In the genomic region with DNA sequence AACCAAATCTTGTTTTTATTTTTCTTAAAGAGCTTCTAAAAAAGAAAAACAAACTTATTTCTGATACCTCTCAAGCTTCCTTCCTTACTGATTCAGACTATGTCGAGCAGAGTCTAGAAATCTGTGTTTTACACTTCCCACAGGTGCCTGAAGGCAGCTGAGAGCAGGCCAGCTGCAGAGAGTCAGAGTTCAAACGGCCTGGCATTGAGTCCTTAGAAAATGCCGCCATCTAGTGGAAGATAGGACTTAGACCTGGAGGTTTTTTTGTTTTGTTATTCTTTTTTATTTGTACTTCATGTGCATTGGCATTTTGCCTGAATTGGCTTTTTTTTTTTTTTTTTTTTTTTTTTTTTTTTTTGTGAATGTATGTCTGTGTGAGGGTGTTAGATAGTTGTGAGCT, we compare ENCODE assay signal across 9 mouse cellular contexts. TPM values are rescaled to one million over a fixed set of nuclear protein-coding genes. Genes with fewer than 3 reads are reported as not detected.
A peak's percentile ranks its signal among the peaks of the same experiment; 100 is the strongest.
DNase-seq lines count a peak whose midpoint lies in the region; ATAC-seq and TF ChIP-seq lines count a peak whose summit lies in the region.
"Had no signal": no experiment of that assay in that cellular context is flagged by ENCODE, and none has a peak within 500 bp of the region (broad histone marks: within the 10 kb centered on the region; RNA-seq: fewer than 3 reads in every experiment).

No protein-coding gene starts in this region.

- TF ChIP-seq CTCF in Patski (IDR thresholded peaks at IDR 0.05), result peak; percentile 76
- peak; percentile 61 for TF ChIP-seq CTCF in cortical plate, adult 2 months (IDR thresholded peaks at IDR 0.05; ENCODE audit: extremely low read depth, insufficient read depth, low read length)

- POLR2A ChIA-PET in Patski (lab: Charles Lee), result no interaction called here

- H3K4me3 ChIP-seq in hindbrain, embryonic 10.5 days, result no peak overlapping the region
- H3K4me3 ChIP-seq in hindbrain, embryonic 12.5 days, result no peak overlapping the region
- no peak overlapping the region for H3K4me3 ChIP-seq in cortical plate, adult 2 months (ENCODE audit: insufficient read depth, low read length)
- H3K4me3 ChIP-seq: embryonic facial prominence, embryonic 12.5 days had no signal

- in situ Hi-C loops in Patski (cut with MboI; ENCODE audit: low pct_unique_long_range_greater_than_20kb), result loop anchor here (5.0 kb wide), 1 partner anchor 74 kb away; no protein-coding TSS in a partner anchor

- CTCF ChIA-PET in Patski (lab: Charles Lee), result interaction anchor here (0.7 to 2.4 kb wide), 18 partner anchors 11 to 207 kb away, joined by 3 to 16 read pairs (median 4); partner anchors contain the start of gene Tex2

- no peaks in the 10 kb centered on the region for H3K9me3 ChIP-seq in hindbrain, embryonic 10.5 days
- no peaks in the 10 kb centered on the region for H3K9me3 ChIP-seq in hindbrain, embryonic 12.5 days (replicated peaks)
- H3K9me3 ChIP-seq: embryonic facial prominence, embryonic 12.5 days had no signal

- ATAC-seq in hindbrain, embryonic 12.5 days (ENCODE audit: low FRiP score), result no peak
- no peak for ATAC-seq in Patski
- ATAC-seq in megakaryocyte-erythroid progenitor cell, adult 5-6 weeks (replicated peaks; ENCODE audit: low FRiP score, low TSS enrichment, poor library complexity, severe bottlenecking), result peak; percentile 43; the same call in 1 of the 2 replicates

- H3K36me3 ChIP-seq in hindbrain, embryonic 10.5 days, result no peaks in the 10 kb centered on the region
- H3K36me3 ChIP-seq in hindbrain, embryonic 12.5 days, result no peaks in the 10 kb centered on the region
- H3K36me3 ChIP-seq: embryonic facial prominence, embryonic 12.5 days had no signal

- H3K4me1 ChIP-seq in hindbrain, embryonic 10.5 days (replicated peaks), result peaks cover 15% of the 10 kb centered on the region
- H3K4me1 ChIP-seq in hindbrain, embryonic 12.5 days, result peaks cover 6% of the 10 kb centered on the region; the same call in 1 of the 2 replicates
- H3K4me1 ChIP-seq in cortical plate, adult 2 months (ENCODE audit: control insufficient read depth, insufficient read depth, low read length), result no peaks in the 10 kb centered on the region

- TF ChIP-seq POLR2A in cortical plate, adult 2 months (IDR thresholded peaks at IDR 0.05; ENCODE audit: extremely low read depth, insufficient read depth, low read length), result no peak

- WGBS in hindbrain, embryonic 10.5 days, result 2% methylated on average over 3 of the region's 3 CpGs
- 5% methylated on average over 3 of the region's 3 CpGs for WGBS in hindbrain, embryonic 12.5 days

- no peak overlapping the region for H3K9ac ChIP-seq in hindbrain, embryonic 12.5 days
- H3K9ac ChIP-seq: embryonic facial prominence, embryonic 12.5 days had no signal

- no peaks in the 10 kb centered on the region for H3K27me3 ChIP-seq in hindbrain, embryonic 10.5 days (ENCODE audit: insufficient read depth, poor library complexity, severe bottlenecking)
- H3K27me3 ChIP-seq in hindbrain, embryonic 12.5 days, result no peaks in the 10 kb centered on the region
- H3K27me3 ChIP-seq in Patski, result no peaks in the 10 kb centered on the region
- H3K27me3 ChIP-seq: embryonic facial prominence, embryonic 12.5 days had no signal

- DNase-seq in hindbrain, embryonic 10.5 days (ENCODE audit: low spot score), result peak; percentile 53
- DNase-seq in 3T3-L1 (ENCODE audit: low read depth, low spot score) (peak; percentile 93), Patski (ENCODE audit: low read depth, low spot score) (no peak)
- peak; percentile 91 for DNase-seq in induced T-regulatory cell, adult 2 months (ENCODE audit: low read depth)
- DNase-seq in yolk sac, embryonic 10.5 days (ENCODE audit: low spot score), result peak; percentile 66

- no peak overlapping the region for H3K4me2 ChIP-seq in hindbrain, embryonic 12.5 days (replicated peaks)
- H3K4me2 ChIP-seq: embryonic facial prominence, embryonic 12.5 days had no signal

- H3K27ac ChIP-seq in hindbrain, embryonic 10.5 days, result no peak overlapping the region
- no peak overlapping the region for H3K27ac ChIP-seq in hindbrain, embryonic 12.5 days
- H3K27ac ChIP-seq in cortical plate, adult 2 months (ENCODE audit: insufficient read depth, low read length), result no peak overlapping the region
- H3K27ac ChIP-seq: embryonic facial prominence, embryonic 12.5 days had no signal

RNA-seq across cellular contexts. Expression of gene Ern1, which starts 3.7 kb away (rescaled TPM):
- polyA plus RNA-seq in hindbrain, embryonic 10.5 days (2016; fragmentation: Nextera tagmentation; extraction: Ambion mirVana), result 6.3 and 7.1 TPM in 2 replicates
- 7.9 and 8.3 TPM in 2 replicates for polyA plus RNA-seq in hindbrain, embryonic 12.5 days (2016; fragmentation: Nextera tagmentation; extraction: Ambion mirVana)
- 12.4 TPM for polyA plus RNA-seq in Patski (2021)
- 6.2 and 6.5 TPM in 2 replicates for polyA plus RNA-seq in cortical plate, adult 2 months (2012; rRNA removed)
- total RNA-seq in megakaryocyte-erythroid progenitor cell, adult 5-6 weeks (2014; fragmentation: Nextera tagmentation), result 13.7 and 14.2 TPM in 2 replicates
- total RNA-seq in megakaryocyte-erythroid progenitor cell, adult 5-6 weeks (2017), result 7.0 and 9.8 TPM in 2 replicates
